Mouse (Mus musculus) erythroblast, embryonic 14.5 days (primary cell): ENCODE data around the gene Ankdd1b.

Experiments used
- GATA1 ChIP-seq: IDR thresholded peaks from 2 replicates; pipeline ENCODE4 v1.6.1; 2012; ENCODE audit warnings: low read length, inconsistent platforms, mixed read lengths
- TAL1 ChIP-seq: IDR thresholded peaks from 3 replicates; pipeline ENCODE4 v1.6.1; 2012; ENCODE audit warnings: low read length, inconsistent platforms, mixed read lengths

DNA sequence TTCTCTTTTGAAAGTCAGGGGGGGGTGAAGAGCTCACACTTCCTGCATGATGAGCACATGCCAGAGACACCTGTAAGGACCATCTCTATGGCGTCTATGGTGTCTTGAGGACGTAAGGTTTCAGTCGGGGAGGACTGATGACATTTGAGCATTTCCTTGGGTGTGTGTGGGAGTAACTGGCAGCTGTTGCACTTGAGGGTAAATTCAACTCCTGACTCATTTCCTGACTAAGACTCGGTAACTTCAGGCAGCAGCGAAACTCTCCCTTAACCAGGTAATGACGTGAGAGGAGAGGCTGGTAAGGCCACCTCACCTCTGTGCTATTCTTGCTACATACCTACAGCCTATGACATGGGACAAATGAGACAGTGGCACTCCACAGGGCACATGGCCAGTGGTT, 16.2 kb upstream of the Ankdd1b start:
- TF ChIP-seq TAL1 (no peak), GATA1 (no peak)
